Mouse (Mus musculus) telencephalon, adult 2 months (tissue): ENCODE data around the gene Ndufab1.

Experiments used
- DNase-seq: peaks from one replicate; pipeline ENCODE4 v3.0.0-alpha.2; 2011; ENCODE audit warnings: low read depth, low spot score

The Ndufab1 gene

DNA sequence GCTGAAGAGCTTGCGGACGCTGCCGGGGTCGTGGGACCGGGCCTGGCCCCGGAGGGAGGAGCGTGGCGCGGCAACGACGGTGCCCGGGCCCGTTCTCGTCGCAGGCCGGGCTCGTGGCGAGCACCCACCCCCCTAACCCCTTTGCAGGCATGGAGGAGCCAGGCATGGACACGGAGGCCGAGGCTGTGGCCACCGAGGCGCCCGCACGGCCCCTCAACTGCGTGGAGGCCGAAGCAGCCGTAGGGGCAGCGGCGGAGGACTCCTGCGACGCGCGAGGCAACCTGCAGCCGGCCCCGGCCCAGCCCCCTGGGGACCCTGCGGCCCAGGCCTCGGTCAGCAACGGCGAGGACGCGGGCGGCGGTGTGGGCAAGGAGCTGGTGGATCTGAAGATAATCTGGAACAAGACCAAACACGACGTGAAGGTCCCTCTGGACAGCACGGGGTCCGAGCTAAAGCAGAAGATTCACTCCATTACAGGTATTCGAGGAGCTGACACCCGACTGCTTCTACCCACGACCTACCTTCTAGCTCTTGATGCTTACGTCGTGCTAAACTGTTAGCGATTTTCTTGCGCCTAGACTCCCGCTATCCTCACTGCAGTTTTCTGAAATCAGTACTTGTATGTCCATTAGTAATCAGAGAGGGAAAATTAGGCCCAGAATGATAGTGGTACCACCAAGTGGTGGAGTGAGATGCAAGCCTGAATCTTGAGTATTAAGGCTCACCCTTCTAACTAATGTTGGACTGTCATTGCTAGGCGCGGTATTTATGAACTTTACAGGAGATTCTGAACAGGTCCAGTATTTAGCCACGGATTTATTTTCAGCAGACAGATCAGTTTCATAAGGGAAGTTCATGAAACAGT is 33.9 kb downstream of the Ndufab1 start:
- no peak for DNase-seq

DNA sequence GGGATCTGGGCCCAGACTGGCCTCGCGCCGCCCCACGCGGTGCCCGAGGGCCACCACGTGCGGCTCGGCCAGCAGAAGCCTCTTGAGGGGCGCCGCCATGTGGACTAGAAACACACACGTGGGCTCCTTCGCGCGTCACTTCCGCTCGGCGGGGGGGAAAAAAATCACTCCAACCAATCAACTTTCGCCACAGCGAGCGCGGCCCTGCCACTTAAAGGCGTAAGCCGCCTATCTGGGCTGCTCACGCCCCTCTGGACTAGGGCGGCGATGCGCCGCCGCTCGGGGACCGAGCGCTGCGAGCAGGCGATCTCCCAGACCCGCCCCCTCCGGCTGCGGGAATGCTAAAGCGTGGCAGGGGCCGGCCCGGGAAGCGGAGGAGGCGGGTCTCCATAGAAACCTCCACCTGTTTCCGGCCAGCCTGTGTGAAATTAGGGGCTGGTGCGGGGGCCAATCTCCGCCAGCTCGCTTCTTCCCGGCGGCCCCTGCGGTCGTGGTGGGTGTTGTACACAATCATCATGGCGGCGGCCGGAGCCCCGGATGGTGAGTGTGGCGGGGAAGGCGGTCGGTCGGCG is 34.7 kb downstream of the Ndufab1 start, which contains the start of the genes Ubfd1 and Ears2:
Gene Ubfd1, plus strand, starts transcription at position 231 of the 572 bp plus-strand sequence.
Gene Ears2, minus strand, starts transcription at position 319 of the 572 bp plus-strand sequence.
- DNase-seq, result peak; percentile 96

GRCm38 (mm10) chr7:122066102-122066944 is 35.4 kb downstream of the Ndufab1 start:
- DNase-seq, result no peak

DNA sequence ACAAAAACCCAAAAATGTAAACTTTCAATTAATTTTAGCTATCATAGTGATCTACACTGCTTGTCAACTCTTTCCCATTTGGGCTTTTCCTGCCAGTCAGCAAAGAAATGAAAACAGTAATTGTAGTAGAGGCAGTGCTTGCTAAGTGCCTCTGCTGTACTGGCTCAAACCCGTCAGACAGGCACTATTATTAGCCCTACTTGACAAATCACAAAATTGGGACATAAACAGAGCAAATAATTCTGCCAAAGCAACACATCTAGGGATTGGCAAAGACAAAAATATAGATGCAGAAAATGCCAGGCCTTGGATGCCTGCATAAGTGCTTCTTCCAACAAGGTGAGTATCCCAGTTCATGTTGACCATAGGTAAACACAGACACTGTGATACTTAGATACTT is 36.0 kb downstream of the Ndufab1 start:
- no peak for DNase-seq

DNA sequence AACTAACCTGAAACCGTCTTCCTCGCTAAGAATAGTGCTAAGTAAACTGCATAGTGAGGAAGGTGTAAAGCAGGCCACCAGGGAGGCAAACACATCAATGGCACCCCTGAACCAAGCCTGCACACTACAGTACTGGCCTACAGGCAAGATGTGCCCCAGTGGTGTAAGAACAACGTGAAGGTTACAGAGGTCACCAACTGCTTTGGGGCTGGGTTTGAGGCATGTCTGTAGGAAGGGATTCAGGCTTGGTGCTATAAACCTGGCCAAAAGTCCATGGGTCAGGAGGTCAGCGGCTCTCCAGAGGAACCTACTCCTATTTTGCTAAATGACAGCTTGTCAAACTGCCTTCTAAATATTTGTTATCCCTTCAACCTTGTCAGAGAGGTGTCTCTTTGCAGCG is 45.1 kb downstream of the Ndufab1 start:
- no peak for DNase-seq

GRCm38 (mm10) chr7:122050834-122051233 is 50.9 kb downstream of the Ndufab1 start:
- DNase-seq, result no peak

- no peak for DNase-seq
These were observed 53.5 kb downstream of the Ndufab1 start for GRCm38 (mm10) chr7:122048191-122048590.

DNA sequence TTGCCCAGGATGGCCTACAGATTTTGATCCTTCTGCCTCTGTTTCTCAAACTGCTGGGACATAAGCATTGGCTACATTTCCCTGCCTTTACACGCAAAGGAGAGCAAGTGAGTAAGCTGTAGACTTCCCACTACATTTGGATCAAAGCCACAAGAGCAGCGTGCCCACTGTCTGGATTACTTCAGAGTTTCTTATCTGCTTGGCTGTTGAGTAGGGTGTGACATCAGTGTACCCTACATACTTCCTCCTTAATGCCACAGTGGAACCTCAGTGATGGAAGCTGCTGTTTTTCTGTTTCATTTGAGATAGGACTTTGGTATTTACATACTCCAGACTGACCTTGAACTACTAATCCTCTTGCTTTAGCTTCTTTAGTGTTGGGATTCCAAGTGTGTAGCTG is 54.9 kb downstream of the Ndufab1 start:
- DNase-seq, result no peak

DNA sequence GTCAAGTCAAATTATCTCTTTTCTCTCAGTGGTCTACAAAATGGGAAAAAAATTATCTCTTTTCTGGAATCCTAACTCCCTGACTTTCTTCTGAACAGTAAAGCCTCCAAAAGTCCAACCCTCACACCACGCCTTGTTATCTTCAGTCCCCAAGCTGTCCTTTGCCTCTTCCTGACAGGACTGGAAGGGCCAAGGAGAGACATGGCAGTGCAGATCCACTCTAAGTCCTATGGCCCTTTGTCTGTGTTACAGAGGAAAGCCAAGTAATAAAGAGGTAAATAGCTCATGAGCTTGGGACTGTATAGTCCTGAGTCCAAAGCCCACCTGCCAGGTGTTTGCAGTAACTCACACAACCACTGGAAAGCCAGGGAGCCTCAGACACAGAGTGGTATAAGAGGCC is 56.0 kb downstream of the Ndufab1 start:
- no peak for DNase-seq

- DNase-seq, result peak; percentile 72
These were observed 56.5 kb downstream of the Ndufab1 start for GRCm38 (mm10) chr7:122045181-122045634.

- DNase-seq, result no peak
These were observed 57.6 kb downstream of the Ndufab1 start for GRCm38 (mm10) chr7:122044106-122044505.
